Mouse (Mus musculus) gastrocnemius, postnatal 25 days (tissue): ENCODE measurements around the gene Nck1. TPM values are rescaled to one million over a fixed set of nuclear protein-coding genes. Genes with fewer than 3 reads are reported as not detected.

ENCODE experiments used
- DNase-seq: peaks from one replicate; pipeline ENCODE4 v3.0.0; 2022
- long read RNA-seq, 2 experiments: library from polyadenylated mRNA; stranded (forward); transcript quantifications; one replicate each; pipeline ENCODE4 v2.0.0; 2021
- total RNA-seq, 2 experiments: library from RNA; stranded (reverse); gene quantifications; 1 replicate in 1 of 2; 2 replicates in 1 of 2; pipeline ENCODE4 v1.2.3; 2021

The Nck1 gene
- 10 to 100 TPM; 30.5 to 30.9 TPM for total RNA-seq
- long read RNA-seq, experiment 1, full-length matches to known transcripts = 19 of 25 reads
- long read RNA-seq, experiment 1, partial matches to known transcripts = 4 of 25 reads
- long read RNA-seq, experiment 1, other reads (novel, unspliced or antisense) = 2 of 25 reads
- long read RNA-seq, experiment 2, full-length matches to known transcripts = 16 of 26 reads
- long read RNA-seq, experiment 2, partial matches to known transcripts = 3 of 26 reads
- long read RNA-seq, experiment 2, other reads (novel, unspliced or antisense) = 7 of 26 reads

GRCm38 (mm10) chr9:100545715-100546593, at the start of gene Nck1:
Gene Nck1, minus strand, starts transcription at chr9:100546134.
- peak; percentile 99 for DNase-seq

- DNase-seq = no peak
Observed at GRCm38 (mm10) chr9:100590462-100590861, 44.5 kb upstream of the Nck1 start.

GRCm38 (mm10) chr9:100584031-100584430, 38.1 kb upstream of the Nck1 start:
- DNase-seq = no peak

GRCm38 (mm10) chr9:100582883-100583575, 37.1 kb upstream of the Nck1 start:
- no peak for DNase-seq

- no peak for DNase-seq
Observed at GRCm38 (mm10) chr9:100581543-100582492, 35.9 kb upstream of the Nck1 start.

- DNase-seq = no peak
Observed at GRCm38 (mm10) chr9:100580196-100580740, 34.3 kb upstream of the Nck1 start.

GRCm38 (mm10) chr9:100573942-100574341, 28.0 kb upstream of the Nck1 start:
- no peak for DNase-seq

GRCm38 (mm10) chr9:100573300-100573699, 27.4 kb upstream of the Nck1 start:
- no peak for DNase-seq

- no peak for DNase-seq
Observed at GRCm38 (mm10) chr9:100571511-100571910, 25.6 kb upstream of the Nck1 start.

GRCm38 (mm10) chr9:100570626-100571233, 24.8 kb upstream of the Nck1 start, which contains the start of gene Slc35g2:
Gene Slc35g2, minus strand, starts transcription at chr9:100571090.
- peak; percentile 11 for DNase-seq

GRCm38 (mm10) chr9:100569798-100570625, 24.1 kb upstream of the Nck1 start:
- DNase-seq = peak; percentile 21

- no peak for DNase-seq
Observed at GRCm38 (mm10) chr9:100560251-100560890, 14.4 kb upstream of the Nck1 start.

- no peak for DNase-seq
Observed at GRCm38 (mm10) chr9:100558991-100559390, 13.1 kb upstream of the Nck1 start.

- DNase-seq = no peak
Observed at GRCm38 (mm10) chr9:100558023-100558573, 12.2 kb upstream of the Nck1 start.

GRCm38 (mm10) chr9:100555686-100556085, 9.8 kb upstream of the Nck1 start:
- DNase-seq = no peak

GRCm38 (mm10) chr9:100548313-100548712, 2.4 kb upstream of the Nck1 start:
- DNase-seq = no peak

- no peak for DNase-seq
Observed at GRCm38 (mm10) chr9:100546594-100546910, 618 bp upstream of the Nck1 start.

GRCm38 (mm10) chr9:100544948-100545714, 803 bp downstream of the Nck1 start:
- DNase-seq = no peak
